Mouse (Mus musculus): ENCODE measurements at regions not wholly inside any gene's neighbourhood (a gene's known extent, or its start where the extent isn't known, plus 50 kb on each side); places are given as distances from the start of the nearest gene placed in this dataset.

GRCm38 (mm10) chr15:68646865-68647264 lies 2146.2 kb upstream of the Lrrc6 start:
- no peak for DNase-seq (ENCODE audit: extremely low read depth, insufficient read length, low spot score)

GRCm38 (mm10) chr15:68644862-68645261 lies 2144.2 kb upstream of the Lrrc6 start:
- DNase-seq (ENCODE audit: extremely low read depth, insufficient read length, low spot score) = no peak

GRCm38 (mm10) chr15:68635633-68636032 lies 2134.9 kb upstream of the Lrrc6 start:
- DNase-seq (ENCODE audit: extremely low read depth, insufficient read length, low spot score) = no peak

GRCm38 (mm10) chr15:68626976-68627375 lies 2126.3 kb upstream of the Lrrc6 start:
- DNase-seq (ENCODE audit: extremely low read depth, insufficient read length, low spot score) = no peak

- no peak for DNase-seq (ENCODE audit: extremely low read depth, insufficient read length, low spot score)
Observed at GRCm38 (mm10) chr15:68624831-68625230, 2124.1 kb upstream of the Lrrc6 start.

- DNase-seq (ENCODE audit: extremely low read depth, insufficient read length, low spot score) = no peak
Observed at GRCm38 (mm10) chr15:68620417-68621214, 2119.9 kb upstream of the Lrrc6 start.

GRCm38 (mm10) chr15:68606110-68606791 lies 2105.5 kb upstream of the Lrrc6 start:
- DNase-seq (ENCODE audit: extremely low read depth, insufficient read length, low spot score) = peak; percentile 40

- no peak for DNase-seq (ENCODE audit: extremely low read depth, insufficient read length, low spot score)
Observed at GRCm38 (mm10) chr15:68605478-68605877, 2104.8 kb upstream of the Lrrc6 start.

- no peak for DNase-seq (ENCODE audit: extremely low read depth, insufficient read length, low spot score)
Observed at GRCm38 (mm10) chr15:68582177-68582576, 2081.5 kb upstream of the Lrrc6 start.

- no peak for DNase-seq (ENCODE audit: extremely low read depth, insufficient read length, low spot score)
Observed at GRCm38 (mm10) chr15:68579486-68579885, 2078.8 kb upstream of the Lrrc6 start.

GRCm38 (mm10) chr15:68560654-68561053 lies 2059.9 kb upstream of the Lrrc6 start:
- DNase-seq (ENCODE audit: extremely low read depth, insufficient read length, low spot score) = no peak

- no peak for DNase-seq (ENCODE audit: extremely low read depth, insufficient read length, low spot score)
Observed at GRCm38 (mm10) chr15:68556133-68556532, 2055.4 kb upstream of the Lrrc6 start.

GRCm38 (mm10) chr15:68536055-68536325 lies 2035.3 kb upstream of the Lrrc6 start:
- no peak for DNase-seq (ENCODE audit: extremely low read depth, insufficient read length, low spot score)

GRCm38 (mm10) chr15:68535297-68536054 lies 2034.8 kb upstream of the Lrrc6 start:
- no peak for DNase-seq (ENCODE audit: extremely low read depth, insufficient read length, low spot score)

- DNase-seq (ENCODE audit: extremely low read depth, insufficient read length, low spot score) = no peak
Observed at GRCm38 (mm10) chr15:68520759-68521158, 2020.0 kb upstream of the Lrrc6 start.

- DNase-seq (ENCODE audit: extremely low read depth, insufficient read length, low spot score) = no peak
Observed at GRCm38 (mm10) chr15:68512431-68512830, 2011.7 kb upstream of the Lrrc6 start.

- DNase-seq (ENCODE audit: extremely low read depth, insufficient read length, low spot score) = no peak
Observed at GRCm38 (mm10) chr15:68508190-68508589, 2007.5 kb upstream of the Lrrc6 start.

- no peak for DNase-seq (ENCODE audit: extremely low read depth, insufficient read length, low spot score)
Observed at GRCm38 (mm10) chr15:68506093-68506492, 2005.4 kb upstream of the Lrrc6 start.

- DNase-seq (ENCODE audit: extremely low read depth, insufficient read length, low spot score) = no peak
Observed at GRCm38 (mm10) chr15:68496438-68496837, 1995.7 kb upstream of the Lrrc6 start.

- no peak for DNase-seq (ENCODE audit: extremely low read depth, insufficient read length, low spot score)
Observed at GRCm38 (mm10) chr15:68484789-68485188, 1984.1 kb upstream of the Lrrc6 start.

GRCm38 (mm10) chr15:68477745-68478144 lies 1977.0 kb upstream of the Lrrc6 start:
- no peak for DNase-seq (ENCODE audit: extremely low read depth, insufficient read length, low spot score)

- DNase-seq (ENCODE audit: extremely low read depth, insufficient read length, low spot score) = no peak
Observed at GRCm38 (mm10) chr15:68471928-68472327, 1971.2 kb upstream of the Lrrc6 start.
